Mouse (Mus musculus) yolk sac, embryonic 10.5 days (tissue): ENCODE measurements around the gene Fbxw20.
"Not testable (repeated sequence)": the region's sequence is repeated elsewhere in the genome, so short reads cannot be mapped to it uniquely, and the experiment has no call there.

Experiments
- DNase-seq: peaks from one replicate; pipeline ENCODE4 v3.0.0-alpha.2; 2017; ENCODE audit warnings: low spot score

Gene Fbxw20

DNA sequence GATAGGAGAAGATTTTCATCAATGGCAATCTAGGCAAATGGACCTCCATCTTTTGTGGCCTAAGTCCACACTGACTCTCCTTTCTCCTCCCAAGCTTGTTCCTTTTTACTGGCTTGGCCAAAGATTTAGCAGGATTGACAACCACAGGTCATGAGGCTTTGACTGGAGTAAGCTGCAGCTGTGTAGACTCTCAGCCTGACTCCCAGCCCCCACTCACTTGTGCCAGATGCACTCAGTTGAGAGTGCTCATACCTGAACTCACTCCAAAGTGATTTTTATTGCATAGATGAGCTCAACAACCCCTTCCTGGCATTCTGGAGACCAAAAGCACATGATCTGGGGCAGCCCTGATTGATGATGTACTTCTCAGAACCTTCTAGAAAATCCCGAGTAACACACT is at the start of gene Fbxw20:
Fbxw20 (minus strand) TSS at position 101 of the 400 bp plus-strand sequence.
- DNase-seq = no peak

GRCm38 (mm10) chr9:109263041-109263440 is 28.5 kb upstream of the Fbxw20 start:
- no peak for DNase-seq

- no peak for DNase-seq
These were observed 16.1 kb downstream of the Fbxw20 start for GRCm38 (mm10) chr9:109218449-109218848.

- not testable (repeated sequence) for DNase-seq
These were observed 33.2 kb downstream of the Fbxw20 start for GRCm38 (mm10) chr9:109201347-109201746.

DNA sequence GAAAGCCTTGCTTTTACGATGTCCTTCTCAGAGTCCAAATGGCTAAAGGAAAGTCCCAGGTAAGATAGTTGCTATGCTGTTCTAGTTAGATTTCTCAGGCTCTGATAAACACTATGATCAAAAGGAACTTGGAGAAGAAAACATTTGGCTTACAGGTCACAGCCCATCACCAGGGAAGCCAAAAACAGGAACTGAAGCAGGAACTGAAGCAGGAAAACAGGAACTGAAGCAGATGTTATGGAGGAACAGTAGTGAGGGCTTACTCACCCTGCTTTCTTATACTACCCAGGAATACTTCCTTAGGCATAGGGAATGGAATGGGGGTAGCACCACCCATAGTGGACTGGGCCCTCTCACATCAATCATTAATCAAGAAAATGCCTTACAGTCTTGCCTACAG is 34.2 kb downstream of the Fbxw20 start:
- DNase-seq = no peak

GRCm38 (mm10) chr9:109199353-109199752 is 35.2 kb downstream of the Fbxw20 start:
- DNase-seq = no peak

GRCm38 (mm10) chr9:109195875-109196274 is 38.7 kb downstream of the Fbxw20 start, which contains the start of gene Fbxw13:
TSS of gene Fbxw13 (minus strand) at chr9:109195975.
- DNase-seq = not testable (repeated sequence)

DNA sequence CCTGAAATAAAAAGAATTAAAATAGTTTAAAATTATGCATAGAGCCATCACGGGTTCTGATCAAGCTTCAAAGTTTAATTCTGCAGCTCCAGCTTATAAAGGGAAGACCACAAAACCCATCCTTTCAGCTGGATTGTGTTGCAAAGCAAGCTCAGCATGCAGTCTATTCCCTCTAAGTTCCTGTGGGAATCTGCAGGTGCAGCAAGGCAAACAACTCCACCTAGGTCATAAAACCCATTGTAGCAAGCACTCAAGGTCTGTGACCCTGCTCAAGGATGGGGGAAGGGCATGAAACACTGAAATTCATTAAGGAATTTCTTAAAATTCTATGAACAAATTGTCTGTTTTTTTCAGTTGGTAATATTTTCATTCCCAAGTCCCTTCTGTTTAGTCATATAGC is 57.3 kb downstream of the Fbxw20 start:
- no peak for DNase-seq

- DNase-seq = no peak
These were observed 58.3 kb downstream of the Fbxw20 start for GRCm38 (mm10) chr9:109176301-109176700.
